Mouse (Mus musculus) MEL (cell line): ENCODE data around the gene Tldc2. TPM values are rescaled to one million over a fixed set of nuclear protein-coding genes. Genes with fewer than 3 reads are reported as not detected.

ENCODE experiments used
- DNase-seq: peaks from one replicate; pipeline ENCODE4 v3.0.0; 2011; ENCODE audit warnings: low read depth, low spot score
- H3K27ac ChIP-seq: 2 replicates; pipeline ENCODE4 v1.5.1; 2012; ENCODE audit warnings: low read depth, mild to moderate bottlenecking, control low read depth, low read length, moderate library complexity; ENCODE audit not compliant: control insufficient read depth
- H3K27me3 ChIP-seq, 2 experiments: fragments of 150-350 bp in 1 of 2; sonication (generic) in 1 of 2; 2 replicates each; pipeline ENCODE4 v1.6.1; 2012; ENCODE audit warnings: low read length in 2 of 2, mild to moderate bottlenecking in 2 of 2, improper control_type of control experiment in 1 of 2, moderate library complexity in 1 of 2; ENCODE audit not compliant: insufficient read depth in 2 of 2, control insufficient read depth in 1 of 2
- H3K36me3 ChIP-seq, 2 experiments: 2 replicates each; pipeline ENCODE4 v1.6.1; 2012 to 2014; ENCODE audit warnings: low read length in 2 of 2, improper control_type of control experiment in 1 of 2, inconsistent platforms in 1 of 2, mild to moderate bottlenecking in 1 of 2; ENCODE audit not compliant: insufficient read depth in 2 of 2, control insufficient read depth in 1 of 2
- H3K4me1 ChIP-seq, 2 experiments: fragments of 150-350 bp in 1 of 2; sonication (generic) in 1 of 2; 2 replicates each; pipeline ENCODE4 v1.6.1; 2012; ENCODE audit warnings: low read length in 2 of 2, improper control_type of control experiment in 1 of 2, mild to moderate bottlenecking in 1 of 2; ENCODE audit not compliant: insufficient read depth in 2 of 2, control insufficient read depth in 1 of 2
- H3K4me3 ChIP-seq, 2 experiments: fragments of 150-350 bp in 1 of 2; sonication (generic) in 1 of 2; 2 replicates each; pipeline ENCODE4 v1.5.1; 2012; ENCODE audit warnings: low read depth in 2 of 2, low read length in 2 of 2, mild to moderate bottlenecking in 2 of 2, moderate library complexity in 2 of 2, control low read depth in 1 of 2, improper control_type of control experiment in 1 of 2; ENCODE audit not compliant: control insufficient read depth in 1 of 2, insufficient read depth in 1 of 2
- H3K79me2 ChIP-seq: 2 replicates; pipeline ENCODE4 v1.6.1; 2012; ENCODE audit warnings: mild to moderate bottlenecking, low read length, moderate library complexity; ENCODE audit not compliant: control insufficient read depth, poor library complexity, insufficient read depth
- H3K9ac ChIP-seq: 2 replicates; pipeline ENCODE4 v1.6.1; 2012; ENCODE audit warnings: low read depth, mild to moderate bottlenecking, control low read depth, low read length, moderate library complexity; ENCODE audit not compliant: control insufficient read depth, poor library complexity, severe bottlenecking
- H3K9me3 ChIP-seq: fragments of 150-350 bp; sonication (generic); replicated peaks from 2 replicates; pipeline ENCODE4 v1.6.1; 2012; ENCODE audit warnings: mild to moderate bottlenecking, low read length, improper control_type of control experiment, moderate library complexity; ENCODE audit not compliant: insufficient read depth
- E2F4 ChIP-seq: IDR thresholded peaks from 2 replicates; pipeline ENCODE4 v1.6.1; 2011; ENCODE audit warnings: low read depth, low read length, improper control_type of control experiment, borderline replicate concordance
- GATA1 ChIP-seq: IDR thresholded peaks from 2 replicates; pipeline ENCODE4 v1.6.1; 2011; ENCODE audit warnings: low read depth, low read length, improper control_type of control experiment
- HCFC1 ChIP-seq: IDR thresholded peaks from 2 replicates; pipeline ENCODE4 v1.6.1; 2012; ENCODE audit warnings: low read depth, mild to moderate bottlenecking, inconsistent platforms, low read length, improper control_type of control experiment, moderate library complexity
- MAX ChIP-seq: IDR thresholded peaks from 2 replicates; pipeline ENCODE4 v1.6.1; 2011; ENCODE audit warnings: low read length, improper control_type of control experiment
- MXI1 ChIP-seq: IDR thresholded peaks from 2 replicates; pipeline ENCODE4 v1.6.1; 2011; ENCODE audit warnings: mild to moderate bottlenecking, low read depth, low read length, improper control_type of control experiment
- MYB ChIP-seq: IDR thresholded peaks from 2 replicates; pipeline ENCODE4 v1.6.1; 2011; ENCODE audit warnings: mild to moderate bottlenecking, low read depth, low read length, improper control_type of control experiment
- NRF1 ChIP-seq: IDR thresholded peaks from 2 replicates; pipeline ENCODE4 v1.6.1; 2014; ENCODE audit warnings: low read depth, mild to moderate bottlenecking, inconsistent platforms, low read length, improper control_type of control experiment, moderate library complexity; ENCODE audit not compliant: poor library complexity, insufficient read depth, severe bottlenecking
- POLR2A ChIP-seq, 2 experiments: IDR thresholded peaks; 2 replicates each; pipeline ENCODE4 v1.6.1; 2011 to 2012; ENCODE audit warnings: low read length in 2 of 2, mild to moderate bottlenecking in 2 of 2, control low read depth in 1 of 2, improper control_type of control experiment in 1 of 2, low read depth in 1 of 2, moderate library complexity in 1 of 2; ENCODE audit not compliant: control insufficient read depth in 1 of 2, insufficient read depth in 1 of 2, poor library complexity in 1 of 2
- POLR2AphosphoS2 ChIP-seq: IDR thresholded peaks from 2 replicates; pipeline ENCODE4 v1.6.1; 2011; ENCODE audit warnings: low read length, improper control_type of control experiment
- RAD21 ChIP-seq: IDR thresholded peaks from 2 replicates; pipeline ENCODE4 v1.6.1; 2011; ENCODE audit warnings: mild to moderate bottlenecking, low read depth, low read length, improper control_type of control experiment
- RCOR1 ChIP-seq: IDR thresholded peaks from 2 replicates; pipeline ENCODE4 v1.6.1; 2012; ENCODE audit warnings: low read depth, mild to moderate bottlenecking, inconsistent platforms, low read length, improper control_type of control experiment
- SIN3A ChIP-seq: IDR thresholded peaks from 2 replicates; pipeline ENCODE4 v1.6.1; 2012; ENCODE audit warnings: low read length, improper control_type of control experiment, inconsistent platforms
- TAL1 ChIP-seq: IDR thresholded peaks from 2 replicates; pipeline ENCODE4 v1.6.1; 2012; ENCODE audit warnings: mild to moderate bottlenecking, inconsistent platforms, low read length, moderate library complexity, mixed read lengths
- USF2 ChIP-seq, 2 experiments: IDR thresholded peaks; 2 replicates each; pipeline ENCODE4 v1.6.1; 2011 to 2012; ENCODE audit warnings: improper control_type of control experiment in 2 of 2, low read length in 2 of 2, borderline replicate concordance in 1 of 2, inconsistent platforms in 1 of 2, low read depth in 1 of 2, mild to moderate bottlenecking in 1 of 2; ENCODE audit not compliant: insufficient read depth in 1 of 2
- ZMIZ1 ChIP-seq: IDR thresholded peaks from 2 replicates; pipeline ENCODE4 v1.6.1; 2012; ENCODE audit warnings: low read depth, mild to moderate bottlenecking, inconsistent platforms, low read length, improper control_type of control experiment, moderate library complexity
- polyA plus RNA-seq, 2 experiments: library from polyadenylated mRNA; stranded (reverse) in 1 of 2; unstranded in 1 of 2; fragments of >175 nt in 1 of 2; fragments of >200 nt in 1 of 2; gene quantifications; 2 replicates each; pipeline versions ENCODE4 v1.2.1 to v1.2.4; 2012; ENCODE audit warnings: low replicate concordance in 2 of 2, low read depth in 1 of 2; ENCODE audit not compliant: insufficient read length in 2 of 2, insufficient read depth in 1 of 2, missing spikeins in 1 of 2
- total RNA-seq: library from RNA; depleted of rRNA; stranded (reverse); fragments of 300-350 nt; gene quantifications from 2 replicates; pipeline ENCODE4 v1.2.3, GENCODE M21; 2012

The Tldc2 gene
- total and polyA plus RNA-seq, 3 experiments = not detected

- no peak for TF ChIP-seq SIN3A
- TF ChIP-seq, all 39 proteins: peak for 0
- Histone ChIP-seq H3K9ac (no peak overlapping the region), H3K79me2 (no peaks in the 10 kb centered on the region), H3K27me3 (peaks cover 0 to 4% of the 10 kb centered on the region in 2 experiments; a peak in 3 of 4 replicates), H3K36me3 (no peaks in the 10 kb centered on the region), H3K4me1 (no peaks in the 10 kb centered on the region), H3K9me3 (no peaks in the 10 kb centered on the region), H3K4me3 (no peak overlapping the region), H3K27ac (no peak overlapping the region)
- DNase-seq = no peak
These were observed 22.7 kb upstream of the Tldc2 start for GRCm38 (mm10) chr2:157064136-157064535.

DNA sequence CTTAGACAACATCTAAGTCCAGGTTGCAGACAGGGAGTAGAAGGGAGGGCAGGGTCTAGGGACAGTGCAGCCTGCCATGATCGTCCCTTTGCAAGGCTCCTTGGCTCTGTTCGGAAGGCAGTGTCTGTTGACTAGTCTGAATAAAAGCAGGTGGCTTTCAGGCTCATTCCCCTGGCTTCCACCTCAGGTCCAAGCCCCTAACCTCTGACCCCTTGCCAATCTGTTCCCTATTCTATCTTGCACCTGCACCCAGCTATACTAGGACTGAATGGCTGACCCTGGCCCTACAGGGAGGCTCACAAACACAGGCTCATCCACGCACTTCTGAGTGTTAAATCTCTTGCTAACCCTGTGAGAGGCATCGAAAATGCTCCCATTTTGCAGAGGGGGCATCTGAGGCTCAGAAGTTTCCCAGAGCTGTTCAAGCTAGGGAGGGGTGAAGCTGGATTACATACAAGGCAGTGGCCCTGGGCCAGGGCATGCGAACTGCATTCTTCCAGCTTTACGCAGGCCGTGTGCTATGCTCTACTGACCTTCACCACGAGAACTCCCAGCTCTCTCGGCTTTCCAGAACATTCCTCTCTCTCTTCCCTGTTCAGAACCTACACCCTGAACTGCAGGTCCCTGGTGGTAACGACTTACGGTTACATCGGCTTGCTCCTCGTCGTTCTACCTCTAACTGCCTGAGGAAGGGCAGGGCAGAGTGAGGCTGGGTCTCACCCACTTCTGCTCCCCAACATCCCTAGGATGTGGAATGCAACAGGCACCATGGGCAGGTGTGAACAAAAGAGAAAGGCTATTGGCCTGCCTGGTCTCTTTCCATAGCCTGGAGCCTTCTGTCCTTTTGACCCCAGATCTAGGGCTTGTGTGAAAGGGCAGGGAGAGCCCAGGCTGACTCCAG is 21.6 kb upstream of the Tldc2 start:
- peaks cover 0 to 4% of the 10 kb centered on the region in 2 experiments; a peak in 3 of 4 replicates for H3K27me3 ChIP-seq
- H3K4me1 ChIP-seq = no peaks in the 10 kb centered on the region

DNA sequence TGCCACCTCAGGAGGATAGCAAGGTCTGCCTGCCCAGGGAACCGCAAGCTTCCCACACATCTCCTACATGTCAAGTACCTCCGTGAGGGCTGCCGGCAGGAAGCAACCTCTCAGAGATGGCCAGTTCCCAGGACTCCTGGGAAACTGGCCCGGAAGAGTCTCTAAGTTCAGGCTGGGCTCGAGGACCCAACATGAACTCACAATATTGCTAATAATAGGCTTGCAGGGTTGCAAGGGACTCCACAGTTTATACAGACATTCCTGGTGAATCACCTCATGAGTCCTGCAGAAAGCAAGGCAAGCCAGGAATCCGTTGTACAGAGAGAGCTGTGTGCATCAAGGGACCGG is 21.0 kb upstream of the Tldc2 start:
- H3K4me1 ChIP-seq = no peaks in the 10 kb centered on the region
- no peaks in the 10 kb centered on the region for H3K79me2 ChIP-seq
- H3K4me3 ChIP-seq = no peak overlapping the region
- TF ChIP-seq NRF1 (no peak), E2F4 (no peak), ZMIZ1 (no peak), RAD21 (no peak), MYB (no peak), GATA1 (no peak), TAL1 (no peak), MXI1 (no peak)
- H3K36me3 ChIP-seq = no peaks in the 10 kb centered on the region
- H3K27me3 ChIP-seq = peaks cover 0 to 4% of the 10 kb centered on the region in 2 experiments; a peak in 3 of 4 replicates
- H3K9ac ChIP-seq = no peak overlapping the region
- DNase-seq = no peak
- H3K9me3 ChIP-seq = no peaks in the 10 kb centered on the region
- no peak overlapping the region for H3K27ac ChIP-seq

More for the DNA sequence above, 21.6 kb upstream of the Tldc2 start:
- Histone ChIP-seq H3K9ac (no peak overlapping the region), H3K79me2 (no peaks in the 10 kb centered on the region), H3K9me3 (no peaks in the 10 kb centered on the region), H3K4me3 (no peak overlapping the region), H3K36me3 (no peaks in the 10 kb centered on the region), H3K27ac (no peak overlapping the region)
- no peak for DNase-seq
- TF ChIP-seq HCFC1 = no peak
- no peak for TF ChIP-seq POLR2AphosphoS2
- no peak for TF ChIP-seq MXI1
- no peak for TF ChIP-seq MYB
- TF ChIP-seq POLR2A (IDR thresholded peaks at IDR 0.05; ENCODE audit: control insufficient read depth in 1 of 2, insufficient read depth in 1 of 2, low read depth in 1 of 2, low read length in 2 of 2, poor library complexity in 1 of 2) = no peak
- TF ChIP-seq USF2 (IDR thresholded peaks at IDR 0.05; ENCODE audit: borderline replicate concordance in 1 of 2, insufficient read depth in 1 of 2, low read depth in 1 of 2, low read length in 2 of 2) = no peak
- TF ChIP-seq RCOR1 = no peak
- TF ChIP-seq MAX = no peak
- TF ChIP-seq, all 39 proteins: peak for 0
